Mouse (Mus musculus): ENCODE results near the gene Gm21190. TPM values are rescaled to one million over a fixed set of nuclear protein-coding genes. Genes with fewer than 3 reads are reported as not detected.
"Not testable (repeated sequence)": the region's sequence is repeated elsewhere in the genome, so short reads cannot be mapped to it uniquely, and the experiment has no call there.

Gm21190 gene
- polyA plus RNA-seq (2015; fragmentation: Nextera tagmentation; extraction: Ambion mirVana) = not detected in 2 replicates

DNA sequence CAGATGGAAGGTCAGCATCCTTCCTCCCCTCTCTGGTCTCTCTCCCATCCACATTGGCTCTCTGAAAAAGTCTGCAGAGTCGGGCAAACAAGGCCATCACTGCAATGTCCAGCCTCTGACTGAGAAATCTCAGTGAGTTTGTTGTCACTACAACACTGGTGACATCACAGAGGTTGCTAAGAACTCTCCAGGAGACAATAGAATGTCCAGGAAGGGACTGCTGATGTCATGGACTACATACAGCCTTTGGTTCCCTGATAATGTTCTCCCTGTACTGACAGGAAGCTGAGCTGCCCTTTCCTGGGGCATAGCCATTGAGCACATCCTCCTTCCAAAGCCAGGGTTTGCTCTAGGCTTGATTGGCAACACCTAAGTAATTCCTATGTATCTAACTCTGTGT lies at the start of gene Gm21190:
Gene Gm21190, minus strand, starts transcription at position 101 of the 400 bp plus-strand sequence.
- not testable (repeated sequence) for H3K36me3 ChIP-seq; H3K27ac ChIP-seq (replicated peaks); H3K4me3 ChIP-seq (replicated peaks); ATAC-seq (ENCODE audit: low FRiP score); H3K4me2 ChIP-seq; H3K27me3 ChIP-seq (replicated peaks); H3K9ac ChIP-seq (replicated peaks); H3K4me1 ChIP-seq
- WGBS = no CpG with 5 or more reads among the region's 1 CpGs
- peaks cover 20% of the 10 kb centered on the region for H3K9me3 ChIP-seq (replicated peaks)

DNA sequence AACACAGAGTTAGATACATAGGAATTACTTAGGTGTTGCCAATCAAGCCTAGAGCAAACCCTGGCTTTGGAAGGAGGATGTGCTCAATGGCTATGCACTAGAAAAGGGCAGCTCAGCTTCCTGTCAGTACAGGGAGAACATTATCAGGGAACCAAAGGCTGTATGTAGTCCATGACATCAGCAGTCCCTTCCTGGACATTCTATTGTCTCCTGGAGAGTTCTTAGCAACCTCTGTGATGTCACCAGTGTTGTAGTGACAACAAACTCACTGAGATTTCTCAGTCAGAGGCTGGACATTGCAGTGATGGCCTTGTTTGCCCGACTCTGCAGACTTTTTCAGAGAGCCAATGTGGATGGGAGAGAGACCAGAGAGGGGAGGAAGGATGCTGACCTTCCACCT lies 48.0 kb upstream of the Gm21190 start, which contains the start of gene Gm21083:
Gene Gm21083, plus strand, starts transcription at position 301 of the 400 bp plus-strand sequence.
- not testable (repeated sequence) for H3K4me3 ChIP-seq (replicated peaks); ATAC-seq (ENCODE audit: low FRiP score); H3K27me3 ChIP-seq (replicated peaks); H3K9me3 ChIP-seq (replicated peaks); H3K27ac ChIP-seq (replicated peaks); H3K4me1 ChIP-seq; H3K4me2 ChIP-seq; H3K36me3 ChIP-seq; H3K9ac ChIP-seq (replicated peaks)
- no CpG with 5 or more reads among the region's 1 CpGs for WGBS

DNA sequence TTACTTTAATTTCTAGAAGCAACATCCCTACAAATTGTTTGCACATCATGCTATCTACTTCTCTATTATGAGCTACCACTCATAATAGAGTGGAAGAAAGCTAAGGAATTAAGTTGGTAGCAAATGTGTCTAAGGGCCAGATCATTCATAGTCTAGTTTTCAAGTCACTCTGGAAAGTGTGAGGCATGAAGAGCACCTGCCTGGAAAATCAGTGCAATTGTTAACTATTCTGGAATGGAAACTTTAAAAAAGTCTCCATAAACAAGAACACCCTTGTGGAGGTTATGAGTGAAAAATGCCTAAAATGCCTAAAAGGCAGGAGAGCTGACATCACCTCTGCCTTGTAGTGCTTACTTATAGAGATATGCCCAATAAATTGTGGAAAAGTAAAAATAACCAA lies 44.7 kb upstream of the Gm21190 start:
- not testable (repeated sequence) for H3K27ac ChIP-seq (replicated peaks); H3K27me3 ChIP-seq (replicated peaks); H3K4me3 ChIP-seq (replicated peaks); H3K4me2 ChIP-seq; H3K36me3 ChIP-seq; H3K9me3 ChIP-seq (replicated peaks); H3K9ac ChIP-seq (replicated peaks); ATAC-seq (ENCODE audit: low FRiP score); H3K4me1 ChIP-seq

GRCm38 (mm10) chr5:15561425-15562264 lies 32.6 kb upstream of the Gm21190 start:
- H3K4me3 ChIP-seq (replicated peaks); H3K4me1 ChIP-seq; H3K4me2 ChIP-seq; H3K9ac ChIP-seq (replicated peaks); H3K27me3 ChIP-seq (replicated peaks); H3K27ac ChIP-seq (replicated peaks); H3K36me3 ChIP-seq: not testable (repeated sequence)
- ATAC-seq (ENCODE audit: low FRiP score) = peak; percentile 35; the same call in 1 of the 2 replicates
- WGBS = 85% methylated on average over 3 of the region's 3 CpGs
- H3K9me3 ChIP-seq (replicated peaks) = peaks cover 13% of the 10 kb centered on the region; the same call in 1 of the 2 replicates

GRCm38 (mm10) chr5:15558654-15559053 lies 29.6 kb upstream of the Gm21190 start:
- H3K4me1 ChIP-seq; H3K27ac ChIP-seq (replicated peaks): not testable (repeated sequence)
- 76% methylated on average over 1 of the region's 1 CpGs for WGBS

DNA sequence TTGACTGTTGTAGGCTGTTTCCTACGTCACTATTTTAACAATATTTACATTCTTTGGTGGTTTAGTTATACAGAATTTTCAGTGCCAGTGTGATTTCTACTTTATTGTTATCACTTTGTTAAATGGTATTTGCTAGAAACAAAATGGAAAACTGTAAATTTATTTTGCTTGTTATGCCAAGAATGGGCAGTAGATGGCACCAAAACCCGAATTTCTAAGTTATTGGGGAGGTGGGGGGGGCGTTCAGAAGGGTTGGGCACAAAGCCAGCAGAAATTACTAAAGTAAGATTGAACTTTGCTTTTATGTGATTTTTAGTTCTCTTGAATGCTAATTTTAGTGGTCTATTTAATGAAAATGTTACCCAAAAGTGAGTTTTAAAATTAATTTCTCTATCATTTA lies 20.6 kb upstream of the Gm21190 start:
- H3K4me3 ChIP-seq (replicated peaks); H3K27ac ChIP-seq (replicated peaks); H3K36me3 ChIP-seq; H3K4me1 ChIP-seq; H3K9ac ChIP-seq (replicated peaks); ATAC-seq (ENCODE audit: low FRiP score); H3K4me2 ChIP-seq; H3K9me3 ChIP-seq (replicated peaks); H3K27me3 ChIP-seq (replicated peaks): not testable (repeated sequence)
- 15% methylated on average over 3 of the region's 3 CpGs for WGBS

More at GRCm38 (mm10) chr5:15558654-15559053, 29.6 kb upstream of the Gm21190 start:
- ATAC-seq (ENCODE audit: low FRiP score); H3K4me2 ChIP-seq; H3K27me3 ChIP-seq (replicated peaks); H3K4me3 ChIP-seq (replicated peaks); H3K36me3 ChIP-seq; H3K9ac ChIP-seq (replicated peaks): not testable (repeated sequence)
- H3K9me3 ChIP-seq (replicated peaks) = peaks cover 13% of the 10 kb centered on the region; the same call in 1 of the 2 replicates

- H3K27ac ChIP-seq (replicated peaks); H3K9ac ChIP-seq (replicated peaks); H3K36me3 ChIP-seq; H3K9me3 ChIP-seq (replicated peaks); H3K4me1 ChIP-seq; H3K4me3 ChIP-seq (replicated peaks); H3K4me2 ChIP-seq; ATAC-seq (ENCODE audit: low FRiP score); H3K27me3 ChIP-seq (replicated peaks): not testable (repeated sequence)
- 34% methylated on average over 1 of the region's 1 CpGs for WGBS
These were observed 20.1 kb upstream of the Gm21190 start for GRCm38 (mm10) chr5:15549134-15549533.

DNA sequence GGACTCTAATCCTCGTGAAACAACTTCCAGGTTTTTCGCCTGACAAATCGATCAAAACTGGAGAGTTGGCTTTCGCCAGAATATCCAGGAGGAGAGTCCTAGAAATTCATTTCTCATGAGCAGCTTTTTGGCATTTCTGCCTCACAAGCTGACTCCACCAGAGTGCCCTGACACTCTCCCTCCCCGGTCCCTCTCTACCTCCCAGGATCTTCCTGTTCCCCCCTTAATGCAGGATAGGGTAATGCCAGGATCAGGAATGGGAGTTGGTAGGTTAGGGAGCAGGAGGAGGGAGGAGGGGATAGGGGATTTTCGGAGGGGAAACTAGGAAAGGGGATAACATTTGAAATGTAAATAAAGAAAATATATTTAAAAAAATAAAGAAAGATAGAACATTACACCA lies 19.6 kb upstream of the Gm21190 start:
- WGBS = 81% methylated on average over 6 of the region's 6 CpGs
- H3K9me3 ChIP-seq (replicated peaks); ATAC-seq (ENCODE audit: low FRiP score); H3K4me2 ChIP-seq; H3K36me3 ChIP-seq; H3K27ac ChIP-seq (replicated peaks); H3K4me1 ChIP-seq; H3K4me3 ChIP-seq (replicated peaks); H3K27me3 ChIP-seq (replicated peaks); H3K9ac ChIP-seq (replicated peaks): not testable (repeated sequence)

GRCm38 (mm10) chr5:15522470-15522869 lies 6.6 kb downstream of the Gm21190 start:
- not testable (repeated sequence) for H3K9ac ChIP-seq (replicated peaks); H3K9me3 ChIP-seq (replicated peaks); H3K4me2 ChIP-seq; H3K27ac ChIP-seq (replicated peaks); H3K4me3 ChIP-seq (replicated peaks); H3K36me3 ChIP-seq; H3K4me1 ChIP-seq; H3K27me3 ChIP-seq (replicated peaks); ATAC-seq (ENCODE audit: low FRiP score)

DNA sequence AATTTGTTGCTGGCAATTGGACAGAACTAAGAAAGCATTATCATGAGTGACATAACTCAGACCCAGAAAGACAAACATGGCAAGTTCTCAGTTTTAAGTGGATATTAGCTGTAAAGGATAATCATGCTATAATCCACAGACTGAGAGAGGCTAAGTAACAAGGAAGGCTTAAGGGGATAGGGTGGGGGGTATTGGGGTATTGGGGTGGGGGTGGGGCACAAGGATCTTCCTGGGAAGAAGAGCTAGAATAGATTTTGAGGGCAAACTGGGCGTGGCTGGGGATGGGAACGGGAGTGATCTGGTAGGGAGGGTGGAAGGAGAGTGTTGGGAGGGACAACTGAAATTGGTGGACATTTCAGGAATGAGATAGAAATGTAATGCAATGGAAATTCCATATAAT lies 7.0 kb downstream of the Gm21190 start:
- H3K9ac ChIP-seq (replicated peaks); H3K4me3 ChIP-seq (replicated peaks); H3K36me3 ChIP-seq; H3K9me3 ChIP-seq (replicated peaks); ATAC-seq (ENCODE audit: low FRiP score); H3K27me3 ChIP-seq (replicated peaks); H3K4me1 ChIP-seq; H3K27ac ChIP-seq (replicated peaks); H3K4me2 ChIP-seq: not testable (repeated sequence)
- 42% methylated on average over 2 of the region's 2 CpGs for WGBS

- ATAC-seq (ENCODE audit: low FRiP score); H3K4me2 ChIP-seq; H3K9me3 ChIP-seq (replicated peaks); H3K4me1 ChIP-seq; H3K27ac ChIP-seq (replicated peaks); H3K36me3 ChIP-seq; H3K9ac ChIP-seq (replicated peaks); H3K27me3 ChIP-seq (replicated peaks); H3K4me3 ChIP-seq (replicated peaks): not testable (repeated sequence)
- WGBS = 20% methylated on average over 5 of the region's 5 CpGs
These were observed 8.6 kb downstream of the Gm21190 start for GRCm38 (mm10) chr5:15520418-15520817.

GRCm38 (mm10) chr5:15517150-15517549 lies 11.9 kb downstream of the Gm21190 start:
- 84% methylated on average over 2 of the region's 2 CpGs for WGBS
- ATAC-seq (ENCODE audit: low FRiP score); H3K9ac ChIP-seq (replicated peaks); H3K4me1 ChIP-seq; H3K27ac ChIP-seq (replicated peaks); H3K36me3 ChIP-seq; H3K4me2 ChIP-seq; H3K27me3 ChIP-seq (replicated peaks); H3K4me3 ChIP-seq (replicated peaks): not testable (repeated sequence)
- H3K9me3 ChIP-seq (replicated peaks) = peaks cover 10% of the 10 kb centered on the region

Data from neural tube, embryonic 15.5 days (tissue).